Mouse (Mus musculus) myocyte (in vitro differentiated cells): ENCODE data around the gene Slc23a2. TPM values are rescaled to one million over a fixed set of nuclear protein-coding genes. Genes with fewer than 3 reads are reported as not detected.

Experiments
- H3K27me3 ChIP-seq: one replicate; pipeline ENCODE4 v1.6.1; 2011; ENCODE audit not compliant: control insufficient read depth, insufficient read depth, insufficient read length
- H3K36me3 ChIP-seq: one replicate; pipeline ENCODE4 v1.6.1; 2011; ENCODE audit not compliant: control insufficient read depth, insufficient read depth
- H3K4me2 ChIP-seq: one replicate; pipeline ENCODE4 v1.6.1; 2011; ENCODE audit warnings: low read depth, control low read depth
- H3K4me3 ChIP-seq: one replicate; pipeline ENCODE4 v1.5.1; 2011; ENCODE audit warnings: mild to moderate bottlenecking, control low read depth, moderate library complexity
- H3K79me2 ChIP-seq: one replicate; pipeline ENCODE4 v1.6.1; 2011; ENCODE audit not compliant: control insufficient read depth, insufficient read depth
- H3ac ChIP-seq: one replicate; pipeline ENCODE4 v1.6.1; 2011; ENCODE audit not compliant: control insufficient read depth, insufficient read length
- CEBPB ChIP-seq: IDR thresholded peaks from 2 replicates; pipeline ENCODE4 v1.6.1; 2011; ENCODE audit warnings: mild to moderate bottlenecking, moderate library complexity; ENCODE audit not compliant: poor library complexity, insufficient read depth, severe bottlenecking
- E2F4 ChIP-seq: IDR thresholded peaks from one replicate; pipeline ENCODE4 v1.6.1; 2011; ENCODE audit warnings: mild to moderate bottlenecking, control low read depth, moderate library complexity; ENCODE audit not compliant: insufficient read depth
- MAX ChIP-seq: IDR thresholded peaks from one replicate; pipeline ENCODE4 v1.6.1; 2011; ENCODE audit warnings: low read depth, mild to moderate bottlenecking, control low read depth
- MYOD1 ChIP-seq, 3 experiments: IDR thresholded peaks; one replicate each; pipeline ENCODE4 v1.6.1; 2011; ENCODE audit warnings: control low read depth in 2 of 3, low read depth in 2 of 3, mild to moderate bottlenecking in 2 of 3, moderate library complexity in 1 of 3; ENCODE audit not compliant: insufficient read length in 2 of 3, control insufficient read depth in 1 of 3
- MYOG ChIP-seq, 3 experiments: IDR thresholded peaks; one replicate each; pipeline ENCODE4 v1.6.1; 2011; ENCODE audit warnings: control low read depth in 2 of 3, low read depth in 2 of 3, mild to moderate bottlenecking in 2 of 3; ENCODE audit not compliant: insufficient read length in 2 of 3, control insufficient read depth in 1 of 3, insufficient read depth in 1 of 3
- POLR2A ChIP-seq: IDR thresholded peaks from one replicate; pipeline ENCODE4 v1.6.1; 2011; ENCODE audit warnings: low read depth, mild to moderate bottlenecking, control low read depth, moderate library complexity; ENCODE audit not compliant: insufficient read length
- POLR2AphosphoS2 ChIP-seq: IDR thresholded peaks from one replicate; pipeline ENCODE4 v1.6.1; 2011; ENCODE audit warnings: low read depth, control low read depth; ENCODE audit not compliant: insufficient read length
- REST ChIP-seq: IDR thresholded peaks from one replicate; pipeline ENCODE4 v1.6.1; 2011; ENCODE audit warnings: mild to moderate bottlenecking, control low read depth, moderate library complexity; ENCODE audit not compliant: insufficient read depth, insufficient read length
- SRF ChIP-seq: IDR thresholded peaks from one replicate; pipeline ENCODE4 v1.6.1; 2011; ENCODE audit warnings: low read depth; ENCODE audit not compliant: control insufficient read depth, insufficient read length
- TCF12 ChIP-seq: IDR thresholded peaks from one replicate; pipeline ENCODE4 v1.6.1; 2011; ENCODE audit warnings: mild to moderate bottlenecking, control low read depth; ENCODE audit not compliant: poor library complexity, insufficient read depth, severe bottlenecking
- TCF3 ChIP-seq: IDR thresholded peaks from one replicate; pipeline ENCODE4 v1.6.1; 2011; ENCODE audit warnings: low read depth, control low read depth; ENCODE audit not compliant: insufficient read length
- USF1 ChIP-seq: IDR thresholded peaks from one replicate; pipeline ENCODE4 v1.6.1; 2011; ENCODE audit warnings: low read depth, mild to moderate bottlenecking, control low read depth, moderate library complexity
- polyA plus RNA-seq: library from polyadenylated mRNA; unstranded; fragments of >200 nt; fragmentation: generic; extraction: Trizol; gene quantifications from one replicate; pipeline ENCODE4 v1.2.1, GENCODE M21; 2012; ENCODE audit warnings: missing spikeins

Gene Slc23a2
- polyA plus RNA-seq, 1 experiment: 14.5 TPM

DNA sequence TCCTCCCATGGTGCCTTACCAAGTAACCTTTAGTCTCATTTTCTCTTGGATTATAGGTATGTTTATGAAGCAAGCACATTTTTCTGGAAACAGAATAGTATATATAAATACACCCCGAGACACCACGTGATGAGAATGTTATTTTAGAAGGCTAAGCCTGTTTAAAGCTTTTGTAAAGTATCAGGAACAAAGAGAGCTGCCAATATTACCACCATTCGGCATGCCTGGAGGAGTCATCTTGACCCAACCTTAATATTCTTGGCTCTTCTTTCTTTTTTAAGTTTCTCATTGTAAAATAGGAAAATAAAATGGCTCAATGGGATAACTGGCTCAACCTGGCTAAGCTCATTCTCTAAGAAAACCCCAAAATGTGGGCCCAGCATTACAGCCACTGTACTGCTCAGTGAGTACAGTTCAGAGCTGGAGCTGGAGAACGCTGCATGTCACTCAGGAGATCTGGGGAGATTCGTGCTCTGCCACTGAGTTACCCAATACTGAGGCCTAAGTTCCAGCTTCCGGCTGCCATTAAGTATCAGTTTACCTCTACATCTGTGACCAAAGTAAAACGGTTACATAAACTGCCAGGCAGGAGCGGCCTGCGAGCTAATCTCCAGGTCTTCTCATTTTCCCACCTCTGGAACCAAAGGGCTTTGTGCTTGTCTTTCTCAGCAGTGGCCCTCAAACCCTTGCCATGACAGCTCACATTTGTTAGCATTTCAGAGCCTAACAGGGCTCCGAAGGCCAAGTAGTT is 74.7 kb downstream of the Slc23a2 start:
- Histone ChIP-seq H3K4me2 (no peak overlapping the region), H3K4me3 (no peak overlapping the region), H3K27me3 (no peaks in the 10 kb centered on the region), H3K79me2 (no peaks in the 10 kb centered on the region), H3ac (no peak overlapping the region), H3K36me3 (peaks cover 57% of the 10 kb centered on the region)
- TF ChIP-seq TCF12 (no peak), REST (no peak), CEBPB (no peak), E2F4 (no peak), TCF3 (no peak), MYOG (IDR thresholded peaks at IDR 0.05; ENCODE audit: control insufficient read depth in 1 of 3, insufficient read depth in 1 of 3, insufficient read length in 2 of 3, low read depth in 2 of 3) (no peak), MYOD1 (IDR thresholded peaks at IDR 0.05; ENCODE audit: control insufficient read depth in 1 of 3, insufficient read length in 2 of 3, low read depth in 2 of 3) (no peak), USF1 (no peak), SRF (no peak), POLR2AphosphoS2 (no peak), POLR2A (no peak), MAX (no peak)

- H3K4me2 ChIP-seq: no peak overlapping the region
- peaks cover 40% of the 10 kb centered on the region for H3K36me3 ChIP-seq
- no peak for TF ChIP-seq REST
- no peak for TF ChIP-seq POLR2AphosphoS2
- no peak for TF ChIP-seq CEBPB
- TF ChIP-seq TCF3: no peak
- no peak for TF ChIP-seq MYOG (IDR thresholded peaks at IDR 0.05; ENCODE audit: control insufficient read depth in 1 of 3, insufficient read depth in 1 of 3, insufficient read length in 2 of 3, low read depth in 2 of 3)
- no peak for TF ChIP-seq USF1
- no peak for TF ChIP-seq TCF12
- no peak for TF ChIP-seq POLR2A
- TF ChIP-seq SRF: no peak
- no peak for TF ChIP-seq MAX
- no peak for TF ChIP-seq MYOD1 (IDR thresholded peaks at IDR 0.05; ENCODE audit: control insufficient read depth in 1 of 3, insufficient read length in 2 of 3, low read depth in 2 of 3)
- no peaks in the 10 kb centered on the region for H3K79me2 ChIP-seq
- no peak overlapping the region for H3K4me3 ChIP-seq
- H3ac ChIP-seq: no peak overlapping the region
- no peaks in the 10 kb centered on the region for H3K27me3 ChIP-seq
Measured at GRCm38 (mm10) chr2:132064185-132064831, 80.6 kb downstream of the Slc23a2 start.

- H3K36me3 ChIP-seq: peaks cover 40% of the 10 kb centered on the region
- TF ChIP-seq TCF12: no peak
- TF ChIP-seq SRF: no peak
- TF ChIP-seq POLR2AphosphoS2: no peak
- TF ChIP-seq MYOG (IDR thresholded peaks at IDR 0.05; ENCODE audit: control insufficient read depth in 1 of 3, insufficient read depth in 1 of 3, insufficient read length in 2 of 3, low read depth in 2 of 3): no peak
- TF ChIP-seq MAX: no peak
- TF ChIP-seq USF1: no peak
- no peak for TF ChIP-seq TCF3
- no peak for TF ChIP-seq CEBPB
- TF ChIP-seq REST: no peak
- no peak for TF ChIP-seq E2F4
- no peak for TF ChIP-seq MYOD1 (IDR thresholded peaks at IDR 0.05; ENCODE audit: control insufficient read depth in 1 of 3, insufficient read length in 2 of 3, low read depth in 2 of 3)
- TF ChIP-seq POLR2A: no peak
Measured at GRCm38 (mm10) chr2:132063776-132064175, 81.1 kb downstream of the Slc23a2 start.

DNA sequence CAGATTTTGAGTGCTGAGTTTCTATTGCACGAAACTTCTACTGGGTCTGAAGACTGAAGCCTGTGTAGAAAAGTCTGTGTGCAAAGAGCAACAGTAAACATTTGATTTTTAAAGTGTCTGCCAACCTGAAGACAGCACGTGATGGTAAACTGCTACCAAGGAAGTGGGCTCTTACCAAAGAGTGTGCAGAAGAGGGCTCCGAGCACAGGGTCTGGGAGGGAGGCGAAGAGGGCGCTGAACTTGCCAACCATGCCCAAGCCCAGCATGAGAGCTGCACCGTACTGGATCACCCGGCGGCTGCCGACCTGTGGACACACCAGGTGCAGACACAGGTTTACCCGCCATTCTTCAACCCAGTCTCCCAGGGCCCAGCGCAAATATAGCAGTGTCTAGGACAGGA is 83.0 kb downstream of the Slc23a2 start:
- no peak overlapping the region for H3K4me2 ChIP-seq
- H3K79me2 ChIP-seq: no peaks in the 10 kb centered on the region
- H3K36me3 ChIP-seq: peaks cover 52% of the 10 kb centered on the region
- TF ChIP-seq TCF12: no peak
- TF ChIP-seq REST: no peak
- TF ChIP-seq MYOG (IDR thresholded peaks at IDR 0.05; ENCODE audit: control insufficient read depth in 1 of 3, insufficient read depth in 1 of 3, insufficient read length in 2 of 3, low read depth in 2 of 3): no peak
- no peak for TF ChIP-seq CEBPB
- TF ChIP-seq TCF3: no peak
- TF ChIP-seq USF1: no peak
- no peak for TF ChIP-seq MAX
- TF ChIP-seq POLR2AphosphoS2: no peak
- no peak for TF ChIP-seq POLR2A
- TF ChIP-seq SRF: no peak
- TF ChIP-seq MYOD1 (IDR thresholded peaks at IDR 0.05; ENCODE audit: control insufficient read depth in 1 of 3, insufficient read length in 2 of 3, low read depth in 2 of 3): no peak
- no peak for TF ChIP-seq E2F4
- no peak overlapping the region for H3K4me3 ChIP-seq
- H3ac ChIP-seq: no peak overlapping the region
- no peaks in the 10 kb centered on the region for H3K27me3 ChIP-seq

More at GRCm38 (mm10) chr2:132063776-132064175, 81.1 kb downstream of the Slc23a2 start:
- H3K79me2 ChIP-seq: no peaks in the 10 kb centered on the region
- H3K27me3 ChIP-seq: no peaks in the 10 kb centered on the region
- H3ac ChIP-seq: no peak overlapping the region
- no peak overlapping the region for H3K4me3 ChIP-seq
- no peak overlapping the region for H3K4me2 ChIP-seq
